Mouse (Mus musculus) urinary bladder, postnatal 4 days (tissue): Measurements from ENCODE around the gene Rrp9.

Experiments
- DNase-seq, 2 experiments: peaks; one replicate each; pipeline ENCODE4 v3.0.0; 2021 to 2022; ENCODE audit warnings: low spot score in 2 of 2

Gene Rrp9

GRCm38 (mm10) chr9:106519433-106519832 is 43.7 kb downstream of the Rrp9 start:
- DNase-seq = no peak

GRCm38 (mm10) chr9:106519909-106520308 is 44.1 kb downstream of the Rrp9 start:
- no peak for DNase-seq

DNA sequence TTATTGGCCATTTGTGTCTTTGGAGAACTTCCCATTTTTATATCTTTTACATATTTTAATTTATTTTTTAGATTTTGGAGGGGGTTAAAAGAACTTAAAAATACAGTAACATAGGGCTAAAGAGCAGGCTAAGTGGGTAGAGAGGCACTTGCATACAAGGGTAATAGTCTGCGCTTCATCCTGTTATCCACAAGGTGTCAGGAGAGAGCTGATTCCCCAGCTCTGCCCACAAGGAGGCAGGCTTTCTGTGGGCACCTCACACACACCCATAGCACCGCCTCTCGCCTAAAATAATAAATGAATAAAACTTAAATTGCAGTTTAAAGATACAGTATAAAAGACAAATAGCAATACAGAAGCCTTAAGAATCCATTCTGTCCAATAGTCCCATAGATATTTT is 56.1 kb downstream of the Rrp9 start:
- DNase-seq = no peak

GRCm38 (mm10) chr9:106534296-106534695 is 58.5 kb downstream of the Rrp9 start:
- DNase-seq = no peak

- no peak for DNase-seq
Observed at GRCm38 (mm10) chr9:106534975-106535374, 59.2 kb downstream of the Rrp9 start.
